Mouse (Mus musculus) stomach, embryonic 15.5 days (tissue): ENCODE results near the gene Abcg3. TPM values are rescaled to one million over a fixed set of nuclear protein-coding genes. Genes with fewer than 3 reads are reported as not detected.

Source experiments
- ATAC-seq: fragments of 200-750 bp; cut with Nextera tagmentation; 2 replicates; pipeline ENCODE4 v1.8.0; 2017; ENCODE audit warnings: low read depth, moderate number of reproducible peaks, moderate TSS enrichment; ENCODE audit not compliant: insufficient read depth, low FRiP score
- H3K27ac ChIP-seq: fragments of 300-500 bp; sonication (generic); 2 replicates; pipeline ENCODE4 v1.5.1; 2015; ENCODE audit warnings: mild to moderate bottlenecking, inconsistent platforms
- H3K27me3 ChIP-seq: fragments of 300-500 bp; sonication (generic); replicated peaks from 2 replicates; pipeline ENCODE4 v1.6.1; 2015; ENCODE audit warnings: inconsistent platforms
- H3K36me3 ChIP-seq: fragments of 300-500 bp; sonication (generic); 2 replicates; pipeline ENCODE4 v1.6.1; 2015; ENCODE audit warnings: inconsistent platforms
- H3K4me1 ChIP-seq: fragments of 300-500 bp; sonication (generic); 2 replicates; pipeline ENCODE4 v1.6.1; 2015; ENCODE audit warnings: inconsistent platforms
- H3K4me2 ChIP-seq: fragments of 300-500 bp; sonication (generic); 2 replicates; pipeline ENCODE4 v1.6.1; 2015; ENCODE audit warnings: mild to moderate bottlenecking, inconsistent platforms
- H3K4me3 ChIP-seq: fragments of 300-500 bp; sonication (generic); replicated peaks from 2 replicates; pipeline ENCODE4 v1.5.1; 2015; ENCODE audit warnings: inconsistent platforms
- H3K9ac ChIP-seq: fragments of 300-500 bp; sonication (generic); 2 replicates; pipeline ENCODE4 v1.6.1; 2015; ENCODE audit warnings: inconsistent platforms
- H3K9me3 ChIP-seq: fragments of 300-500 bp; sonication (generic); 2 replicates; pipeline ENCODE4 v1.6.1; 2016; ENCODE audit warnings: inconsistent platforms
- WGBS: fragments of 180-500 bp; shearing (Covaris S2); methylation state at CpG from one replicate; pipeline ENCODE4 v1.1.7; 2015; 5-methylcytosine and 5-hydroxymethylcytosine counted together
- polyA plus RNA-seq: library from polyadenylated mRNA; unstranded; fragments of >200 nt; fragmentation: Nextera tagmentation; extraction: Ambion mirVana; gene quantifications from 2 replicates; pipeline ENCODE4 v1.2.1, GENCODE M21; 2015

The Abcg3 gene
- 2.2 and 2.6 TPM in 2 replicates for polyA plus RNA-seq

GRCm38 (mm10) chr5:104982535-104982934 lies at the start of gene Abcg3:
Gene Abcg3 (minus strand): TSS chr5:104982718.
- WGBS = 24% methylated on average over 12 of the region's 12 CpGs

GRCm38 (mm10) chr5:105012551-105012950 lies 30.0 kb upstream of the Abcg3 start:
- H3K4me3 ChIP-seq = no peak overlapping the region
- no peak overlapping the region for H3K4me2 ChIP-seq
- no peaks in the 10 kb centered on the region for H3K4me1 ChIP-seq
- H3K9me3 ChIP-seq = no peaks in the 10 kb centered on the region
- no peak overlapping the region for H3K9ac ChIP-seq
- 71% methylated on average over 1 of the region's 1 CpGs for WGBS
- no peaks in the 10 kb centered on the region for H3K27me3 ChIP-seq
- no peak overlapping the region for H3K27ac ChIP-seq
- no peak for ATAC-seq
- H3K36me3 ChIP-seq = no peaks in the 10 kb centered on the region

More at GRCm38 (mm10) chr5:104982535-104982934, at the start of gene Abcg3:
- Histone ChIP-seq H3K4me3 (peak within 1 kb of the TSS; percentile 18; the same call in 1 of the 2 replicates), H3K9ac (no peak within 1 kb of the TSS), H3K4me2 (peak within 1 kb of the TSS; percentile 47), H3K36me3 (no peaks in the 10 kb centered on the region), H3K9me3 (no peaks in the 10 kb centered on the region), H3K27me3 (no peaks in the 10 kb centered on the region), H3K27ac (no peak within 1 kb of the TSS), H3K4me1 (no peaks in the 10 kb centered on the region)
- ATAC-seq = peak; percentile 50; the same call in 1 of the 2 replicates

GRCm38 (mm10) chr5:105011570-105011969 lies 29.1 kb upstream of the Abcg3 start:
- Histone ChIP-seq H3K4me3 (no peak overlapping the region), H3K4me1 (no peaks in the 10 kb centered on the region), H3K9ac (no peak overlapping the region), H3K36me3 (no peaks in the 10 kb centered on the region), H3K27ac (no peak overlapping the region), H3K27me3 (no peaks in the 10 kb centered on the region), H3K9me3 (no peaks in the 10 kb centered on the region), H3K4me2 (no peak overlapping the region)
- ATAC-seq = no peak
- 85% methylated on average over 4 of the region's 4 CpGs for WGBS

DNA sequence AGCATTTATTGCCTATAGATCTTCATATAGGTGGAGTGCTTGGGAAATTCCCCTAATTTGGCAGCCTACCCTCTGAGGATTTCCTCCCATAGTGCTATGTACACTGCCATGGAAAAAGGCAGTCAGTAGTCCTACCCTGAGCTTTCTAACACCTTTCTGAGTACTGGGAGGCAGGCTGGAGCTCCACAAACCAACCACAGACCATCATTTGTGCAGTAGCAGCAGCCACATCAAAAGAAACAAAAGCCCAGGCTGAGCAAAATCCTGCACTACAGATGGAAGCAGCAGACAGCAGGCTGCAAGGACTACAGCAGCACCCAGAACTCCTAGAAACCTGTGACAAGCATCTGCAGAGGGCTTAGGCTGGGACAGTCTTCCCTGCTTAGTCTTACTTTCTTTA lies 27.9 kb upstream of the Abcg3 start:
- H3K9ac ChIP-seq = no peak overlapping the region
- no peaks in the 10 kb centered on the region for H3K27me3 ChIP-seq
- H3K27ac ChIP-seq = no peak overlapping the region
- H3K4me3 ChIP-seq = no peak overlapping the region
- no peak for ATAC-seq
- no peaks in the 10 kb centered on the region for H3K36me3 ChIP-seq
- H3K4me2 ChIP-seq = no peak overlapping the region
- no peaks in the 10 kb centered on the region for H3K4me1 ChIP-seq
- H3K9me3 ChIP-seq = no peaks in the 10 kb centered on the region

DNA sequence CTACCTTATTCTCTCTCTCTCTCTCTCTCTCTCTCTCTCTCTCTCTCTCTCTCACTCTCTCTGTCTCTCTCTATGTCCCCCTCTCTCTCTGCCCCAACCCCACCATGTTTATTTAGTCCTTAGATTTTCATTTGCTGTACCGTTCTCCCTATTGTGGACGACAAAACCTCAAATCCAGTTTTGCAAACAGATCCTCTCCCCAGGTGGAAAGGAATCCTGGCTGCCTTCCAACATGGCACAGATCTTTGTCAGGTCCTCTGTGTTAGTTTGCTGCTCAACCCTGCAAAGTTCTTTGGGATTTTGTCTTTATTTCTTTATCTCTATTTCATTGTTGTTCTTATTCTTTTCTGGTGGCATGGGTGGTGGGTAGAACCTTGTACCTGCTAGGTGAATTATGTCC lies 6.9 kb upstream of the Abcg3 start:
- no peaks in the 10 kb centered on the region for H3K27me3 ChIP-seq
- no peak overlapping the region for H3K27ac ChIP-seq
- 63% methylated on average over 2 of the region's 2 CpGs for WGBS
- no peaks in the 10 kb centered on the region for H3K4me1 ChIP-seq
- ATAC-seq = no peak
- no peaks in the 10 kb centered on the region for H3K9me3 ChIP-seq
- H3K4me3 ChIP-seq = no peak overlapping the region
- H3K4me2 ChIP-seq = no peak overlapping the region
- no peaks in the 10 kb centered on the region for H3K36me3 ChIP-seq
- H3K9ac ChIP-seq = no peak overlapping the region

GRCm38 (mm10) chr5:104988000-104988399 lies 5.5 kb upstream of the Abcg3 start:
- WGBS = 46% methylated on average over 2 of the region's 2 CpGs
- H3K9ac ChIP-seq = no peak overlapping the region

DNA sequence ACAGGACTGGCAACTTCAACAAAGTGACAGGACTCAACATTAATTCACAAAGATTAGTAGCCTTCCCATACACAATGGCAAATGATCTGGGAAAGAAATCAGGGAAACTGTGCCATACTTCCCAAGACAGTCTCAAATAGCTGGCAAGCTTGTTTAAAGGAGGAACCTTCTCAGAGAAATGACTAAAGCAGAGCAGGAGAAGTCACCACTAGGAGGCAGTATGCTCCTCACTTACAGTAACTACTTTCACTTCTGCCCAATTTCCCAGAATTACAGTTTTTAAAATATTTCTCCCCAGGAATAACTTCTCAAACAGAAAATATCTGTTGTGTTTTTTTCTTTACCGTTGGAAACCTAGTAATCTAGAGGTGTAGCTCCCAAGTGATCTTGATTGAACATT lies 4.2 kb upstream of the Abcg3 start:
- no peaks in the 10 kb centered on the region for H3K36me3 ChIP-seq
- no peak overlapping the region for H3K27ac ChIP-seq
- 43% methylated on average over 1 of the region's 1 CpGs for WGBS
- no peaks in the 10 kb centered on the region for H3K4me1 ChIP-seq
- no peak overlapping the region for H3K4me3 ChIP-seq
- H3K4me2 ChIP-seq = no peak overlapping the region
- no peaks in the 10 kb centered on the region for H3K9me3 ChIP-seq
- ATAC-seq = no peak
- no peaks in the 10 kb centered on the region for H3K27me3 ChIP-seq
- no peak overlapping the region for H3K9ac ChIP-seq

More at GRCm38 (mm10) chr5:104988000-104988399, 5.5 kb upstream of the Abcg3 start:
- Histone ChIP-seq H3K4me3 (no peak overlapping the region), H3K27ac (peak overlapping the region; percentile 40; the same call in 1 of the 2 replicates), H3K4me1 (no peaks in the 10 kb centered on the region), H3K9me3 (no peaks in the 10 kb centered on the region), H3K4me2 (no peak overlapping the region), H3K36me3 (no peaks in the 10 kb centered on the region), H3K27me3 (no peaks in the 10 kb centered on the region)
- ATAC-seq = no peak

GRCm38 (mm10) chr5:104979040-104979513 lies 3.4 kb downstream of the Abcg3 start:
- WGBS = 63% methylated on average over 2 of the region's 2 CpGs
- no peak overlapping the region for H3K4me2 ChIP-seq
- no peak for ATAC-seq
- no peak overlapping the region for H3K4me3 ChIP-seq
- no peaks in the 10 kb centered on the region for H3K27me3 ChIP-seq
- H3K36me3 ChIP-seq = no peaks in the 10 kb centered on the region
- no peak overlapping the region for H3K9ac ChIP-seq
- no peaks in the 10 kb centered on the region for H3K9me3 ChIP-seq
- no peak overlapping the region for H3K27ac ChIP-seq
- H3K4me1 ChIP-seq = no peaks in the 10 kb centered on the region

GRCm38 (mm10) chr5:104958141-104958793 lies 24.3 kb downstream of the Abcg3 start:
- ATAC-seq = no peak
- H3K9me3 ChIP-seq = no peaks in the 10 kb centered on the region
- 65% methylated on average over 2 of the region's 2 CpGs for WGBS

GRCm38 (mm10) chr5:104955208-104955607 lies 27.3 kb downstream of the Abcg3 start:
- Histone ChIP-seq H3K27ac (no peak overlapping the region), H3K4me1 (no peaks in the 10 kb centered on the region), H3K27me3 (no peaks in the 10 kb centered on the region), H3K36me3 (no peaks in the 10 kb centered on the region), H3K9me3 (no peaks in the 10 kb centered on the region), H3K4me2 (no peak overlapping the region), H3K9ac (no peak overlapping the region), H3K4me3 (no peak overlapping the region)
- no peak for ATAC-seq
- 87% methylated on average over 3 of the region's 3 CpGs for WGBS

More at GRCm38 (mm10) chr5:104958141-104958793, 24.3 kb downstream of the Abcg3 start:
- no peaks in the 10 kb centered on the region for H3K36me3 ChIP-seq
- no peak overlapping the region for H3K4me2 ChIP-seq
- no peaks in the 10 kb centered on the region for H3K4me1 ChIP-seq
- no peak overlapping the region for H3K4me3 ChIP-seq
- no peaks in the 10 kb centered on the region for H3K27me3 ChIP-seq
- no peak overlapping the region for H3K9ac ChIP-seq
- H3K27ac ChIP-seq = no peak overlapping the region

- no peaks in the 10 kb centered on the region for H3K36me3 ChIP-seq
- H3K27me3 ChIP-seq = no peaks in the 10 kb centered on the region
- H3K4me1 ChIP-seq = no peaks in the 10 kb centered on the region
- WGBS = 68% methylated on average over 1 of the region's 1 CpGs
- H3K4me2 ChIP-seq = no peak overlapping the region
- no peak for ATAC-seq
- no peaks in the 10 kb centered on the region for H3K9me3 ChIP-seq
- no peak overlapping the region for H3K27ac ChIP-seq
- no peak overlapping the region for H3K4me3 ChIP-seq
- H3K9ac ChIP-seq = no peak overlapping the region
These were observed 35.6 kb downstream of the Abcg3 start for GRCm38 (mm10) chr5:104946951-104947350.

DNA sequence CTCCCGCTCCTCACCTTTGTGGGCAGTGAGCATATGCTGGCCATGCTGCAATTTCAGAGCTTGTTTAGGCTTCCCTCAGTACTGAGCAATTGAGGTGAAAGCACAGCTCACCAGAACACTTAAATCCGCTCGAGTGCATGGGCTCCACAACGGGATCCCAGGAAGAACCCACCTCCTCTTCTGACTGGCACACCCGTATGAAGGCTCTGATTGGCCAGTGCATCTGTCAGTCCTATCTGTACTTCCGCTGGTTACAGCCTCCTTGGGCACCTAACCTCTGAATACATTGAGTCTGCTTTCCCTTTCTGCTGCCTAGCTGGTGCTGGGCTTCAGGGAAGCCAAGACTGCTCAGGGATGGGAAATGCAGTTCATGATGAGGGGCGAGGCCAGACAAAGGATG lies 48.4 kb downstream of the Abcg3 start:
- 88% methylated on average over 7 of the region's 7 CpGs for WGBS
- Histone ChIP-seq H3K27me3 (no peaks in the 10 kb centered on the region), H3K4me2 (no peak overlapping the region), H3K4me3 (no peak overlapping the region), H3K27ac (no peak overlapping the region), H3K9ac (no peak overlapping the region), H3K4me1 (no peaks in the 10 kb centered on the region), H3K36me3 (no peaks in the 10 kb centered on the region), H3K9me3 (no peaks in the 10 kb centered on the region)
- ATAC-seq = no peak
